Mouse (Mus musculus) heart, postnatal 10 days (tissue): ENCODE measurements around the gene Exoc6. TPM values are rescaled to one million over a fixed set of nuclear protein-coding genes. Genes with fewer than 3 reads are reported as not detected.
A peak's percentile ranks its signal among the peaks of the same experiment; 100 is the strongest.
"Not testable (repeated sequence)": the region's sequence is repeated elsewhere in the genome, so short reads cannot be mapped to it uniquely, and the experiment has no call there.

Experiments used
- DNase-seq, 2 experiments: peaks; one replicate each; pipeline ENCODE4 v3.0.0; 2021
- intact Hi-C: fragments of 180-260 bp; cut with DNase I; formaldehyde crosslinking; loops from one replicate; pipeline ENCODE4 v1.15.1; 2025
- total RNA-seq, 2 experiments: library from RNA; stranded (reverse); gene quantifications; 2 replicates each; pipeline ENCODE4 v1.2.3; 2021

Exoc6 gene
- total RNA-seq, 2 experiments from 2014 or later = 28.0 to 29.4 TPM

DNA sequence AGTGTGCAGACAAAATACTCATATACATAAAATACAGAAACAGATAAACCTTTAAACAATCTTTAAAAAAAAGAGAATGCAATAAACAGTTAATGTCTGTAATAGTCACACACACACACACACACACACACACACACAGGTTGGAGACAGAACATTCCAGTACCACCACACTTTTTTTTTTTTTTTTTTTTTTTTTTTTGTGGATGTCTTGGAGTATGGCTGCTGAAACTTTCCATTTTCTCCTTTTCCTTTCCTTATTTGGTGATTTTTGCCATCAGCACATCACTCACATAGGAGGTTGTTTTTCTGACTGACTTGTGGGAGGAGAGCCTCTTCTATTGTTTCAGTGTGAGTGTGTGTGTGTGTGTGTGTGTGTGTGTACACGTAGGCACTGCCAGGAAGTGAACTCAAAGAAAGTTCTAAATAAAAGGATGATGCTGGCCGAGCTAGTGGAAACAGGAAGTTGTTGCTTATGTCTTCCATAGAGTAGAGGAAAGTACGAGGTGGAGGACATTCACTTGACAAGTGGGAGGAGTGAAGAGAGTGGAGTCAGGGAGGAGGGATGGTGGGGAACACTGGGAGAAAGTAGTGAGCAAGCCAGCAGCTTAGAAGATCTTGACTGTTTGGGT lies 15.4 kb upstream of the Exoc6 start:
- DNase-seq = no peak
- intact Hi-C loops = no loop called here

DNA sequence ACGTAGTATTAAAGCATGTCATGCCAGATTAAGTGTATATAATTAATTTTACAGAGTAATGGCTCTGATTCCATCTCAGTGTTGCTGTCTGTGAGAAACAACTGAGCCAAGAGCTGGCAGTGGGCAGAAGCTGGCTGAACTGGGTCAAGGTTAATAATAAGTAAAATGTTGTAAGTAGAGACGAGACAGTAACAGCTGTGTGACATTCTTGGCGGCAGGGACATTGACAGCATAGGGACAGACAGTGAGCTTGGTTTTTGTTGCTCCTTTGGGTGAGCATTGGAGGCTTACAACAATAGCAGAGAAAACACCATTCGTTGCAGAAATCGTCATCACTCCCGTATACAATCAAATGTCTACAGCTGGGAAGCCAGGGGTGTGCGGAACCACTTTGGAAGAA lies 13.8 kb upstream of the Exoc6 start:
- intact Hi-C loops = no loop called here
- no peak for DNase-seq

DNA sequence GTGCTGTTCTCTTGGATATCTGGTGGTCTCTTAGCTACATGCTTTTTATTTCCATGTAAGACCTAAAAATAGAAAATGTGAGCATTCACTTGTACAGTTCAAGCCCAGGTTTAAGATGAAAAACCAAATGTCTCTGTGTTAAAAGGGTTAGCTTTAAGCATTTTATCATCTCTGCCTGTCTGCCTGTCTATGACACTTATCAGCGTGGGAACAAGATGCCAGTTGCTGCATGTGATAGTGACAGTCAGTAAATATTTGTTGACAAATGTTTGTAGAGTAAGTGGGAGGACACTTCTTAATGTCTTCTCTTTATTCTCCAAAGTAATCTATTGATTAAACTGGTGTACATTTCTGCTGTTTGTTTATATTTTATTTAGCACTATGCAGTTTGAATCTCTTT lies 12.5 kb upstream of the Exoc6 start:
- intact Hi-C loops = no loop called here
- no peak for DNase-seq

GRCm38 (mm10) chr19:37540201-37540600 lies 10.0 kb upstream of the Exoc6 start:
- peak; percentile 34 to 41 for DNase-seq
- intact Hi-C loops = no loop called here

DNA sequence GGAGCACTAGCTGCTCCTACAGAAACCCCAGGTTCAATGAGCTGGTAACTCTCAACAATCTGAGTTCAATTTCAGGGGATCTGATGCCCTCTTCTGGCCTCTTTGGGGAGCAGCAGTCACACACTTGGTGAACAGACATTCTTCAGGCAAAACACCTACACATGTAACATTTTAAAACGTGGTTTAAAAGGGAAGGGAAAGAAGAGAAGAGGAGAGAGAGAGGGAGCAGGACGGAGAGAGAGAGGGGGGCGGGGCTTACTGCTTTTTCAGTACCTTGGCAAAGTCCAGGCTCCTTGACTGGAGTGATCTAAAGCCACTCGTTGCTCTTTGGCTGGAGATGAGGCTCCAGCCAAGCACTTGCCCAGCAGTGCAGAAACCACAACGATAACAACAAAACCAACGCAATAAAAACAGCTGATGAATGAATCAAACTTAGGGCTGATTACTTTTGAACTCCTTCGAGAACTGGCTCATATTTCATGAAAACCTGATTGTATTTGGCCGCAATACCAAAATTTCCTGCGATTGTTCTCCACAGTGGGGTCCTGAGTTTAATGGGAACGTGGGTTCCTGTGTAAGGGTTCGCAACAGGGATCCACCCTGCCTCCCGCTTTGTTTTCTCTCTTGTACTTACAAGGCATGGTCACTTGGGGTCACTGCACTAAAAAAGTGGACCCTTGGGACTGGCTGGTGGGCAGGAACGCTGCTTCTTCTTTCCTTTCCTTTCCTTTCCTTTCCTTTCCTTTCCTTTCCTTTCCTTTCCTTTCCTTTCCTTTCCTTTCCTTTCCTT lies 6.5 kb upstream of the Exoc6 start:
- peak; percentile 56 to 57 for DNase-seq
- intact Hi-C loops = loop anchor here (2.0 kb wide), 1 partner anchor 19 kb away; no protein-coding TSS in a partner anchor

- intact Hi-C loops = loop anchor here (2.0 kb wide), 1 partner anchor 18 kb away; no protein-coding TSS in a partner anchor
These were observed 5.7 kb upstream of the Exoc6 start for GRCm38 (mm10) chr19:37544476-37544875.

DNA sequence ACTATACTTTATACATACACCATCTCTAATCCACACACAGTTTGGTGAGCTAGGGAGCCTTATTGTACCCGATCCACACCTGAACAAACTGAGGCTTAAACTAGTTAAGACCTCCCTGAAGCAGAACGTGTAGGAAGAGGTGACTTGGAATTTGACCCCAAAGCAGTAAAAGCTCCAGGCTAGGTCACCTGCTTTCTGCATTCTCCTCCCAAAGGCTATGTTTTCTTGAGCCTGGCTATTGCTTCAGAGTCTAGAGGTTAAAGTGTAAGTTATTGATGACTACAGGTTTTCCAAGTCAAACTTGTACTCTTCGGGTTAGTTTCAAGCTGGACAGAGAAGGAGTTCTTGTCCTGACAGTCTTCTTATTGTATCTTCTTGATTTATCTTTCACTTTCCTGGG lies 5.0 kb upstream of the Exoc6 start:
- intact Hi-C loops = loop anchor here (2.0 kb wide), 1 partner anchor 18 kb away; no protein-coding TSS in a partner anchor
- no peak for DNase-seq

More at GRCm38 (mm10) chr19:37544476-37544875, 5.7 kb upstream of the Exoc6 start:
- DNase-seq = no peak

GRCm38 (mm10) chr19:37545725-37546124 lies 4.5 kb upstream of the Exoc6 start:
- DNase-seq = no peak

DNA sequence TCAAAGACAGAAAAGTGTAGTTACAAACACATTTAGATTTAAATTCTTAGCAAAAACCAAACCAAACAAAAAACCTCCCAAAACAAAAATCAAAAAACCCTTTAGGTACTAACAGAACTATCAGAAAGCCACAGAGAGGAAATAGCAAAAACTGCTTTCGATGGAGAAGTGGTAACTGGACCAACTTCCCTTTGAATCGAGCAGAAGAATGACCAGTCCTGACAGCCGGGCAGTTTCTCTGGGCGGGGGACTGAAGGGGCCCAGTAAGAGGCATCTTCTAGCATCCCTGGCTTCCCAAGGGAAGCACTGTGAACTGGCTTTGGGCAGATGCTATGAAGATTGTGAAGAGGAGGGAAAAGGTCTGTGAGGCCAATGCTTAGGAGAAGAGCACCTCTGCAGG lies 3.4 kb upstream of the Exoc6 start:
- intact Hi-C loops = no loop called here

More at GRCm38 (mm10) chr19:37545725-37546124, 4.5 kb upstream of the Exoc6 start:
- intact Hi-C loops = loop anchor here (2.0 kb wide), 1 partner anchor 17 kb away; no protein-coding TSS in a partner anchor

GRCm38 (mm10) chr19:37551040-37551566 lies 885 bp downstream of the Exoc6 start:
- DNase-seq = no peak
- intact Hi-C loops = no loop called here

More for the DNA sequence above, 3.4 kb upstream of the Exoc6 start:
- DNase-seq = no peak

GRCm38 (mm10) chr19:37553376-37554265 lies 3.4 kb downstream of the Exoc6 start:
- DNase-seq = no peak
- intact Hi-C loops = no loop called here

DNA sequence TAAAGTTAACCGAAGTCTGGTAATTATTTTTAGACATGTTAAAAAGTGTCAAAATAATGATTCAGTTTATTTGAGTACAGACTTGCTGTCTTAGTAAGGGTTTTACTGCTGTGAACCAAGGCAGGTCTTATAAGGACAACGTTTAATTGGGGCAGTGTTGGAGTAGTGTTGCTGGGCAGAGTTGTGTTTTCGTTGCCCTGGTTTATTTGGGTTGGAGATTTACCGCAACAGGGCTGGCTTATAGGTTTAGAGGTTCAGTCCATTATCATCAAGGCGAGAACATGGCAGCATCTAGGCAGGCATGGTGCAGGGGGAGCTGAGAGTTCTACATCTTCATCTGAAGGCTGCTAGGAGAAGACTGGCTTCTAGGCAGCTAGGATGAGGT lies 4.0 kb downstream of the Exoc6 start:
- DNase-seq, intact Hi-C loops: not testable (repeated sequence)

DNA sequence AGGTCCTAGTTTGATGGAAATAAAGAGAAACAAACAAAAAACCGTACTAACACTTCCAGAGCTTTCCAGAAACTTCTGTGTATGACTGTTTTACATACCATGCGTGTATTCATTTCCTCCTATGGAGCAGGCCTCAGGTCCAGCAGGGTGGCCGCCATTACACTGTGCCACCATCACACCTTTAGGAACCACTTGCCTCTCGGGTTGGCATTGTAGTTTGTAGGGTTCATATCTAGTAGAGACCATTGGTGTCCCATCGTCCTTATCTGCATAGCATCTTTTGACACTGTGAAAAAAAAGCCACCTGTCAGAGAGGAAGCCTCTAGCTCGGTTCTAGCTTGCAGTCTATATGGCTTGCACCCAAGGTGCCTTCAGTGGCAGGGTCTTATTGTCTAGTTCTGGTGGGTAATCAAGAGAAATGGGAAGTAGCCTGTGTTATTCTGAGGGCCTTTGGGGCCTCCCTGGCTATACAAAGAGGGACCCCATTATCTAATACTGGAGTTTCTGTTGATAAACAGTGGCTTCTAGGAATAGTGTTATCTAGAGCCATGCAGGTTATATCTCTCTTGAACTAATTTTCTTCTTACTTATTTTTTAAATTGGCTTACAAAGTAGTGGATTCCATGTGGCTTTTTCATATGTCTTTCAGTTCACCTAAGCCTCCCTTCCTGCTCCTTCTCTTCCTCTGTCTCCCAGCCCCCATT lies 5.8 kb downstream of the Exoc6 start:
- DNase-seq = no peak
- intact Hi-C loops = no loop called here

DNA sequence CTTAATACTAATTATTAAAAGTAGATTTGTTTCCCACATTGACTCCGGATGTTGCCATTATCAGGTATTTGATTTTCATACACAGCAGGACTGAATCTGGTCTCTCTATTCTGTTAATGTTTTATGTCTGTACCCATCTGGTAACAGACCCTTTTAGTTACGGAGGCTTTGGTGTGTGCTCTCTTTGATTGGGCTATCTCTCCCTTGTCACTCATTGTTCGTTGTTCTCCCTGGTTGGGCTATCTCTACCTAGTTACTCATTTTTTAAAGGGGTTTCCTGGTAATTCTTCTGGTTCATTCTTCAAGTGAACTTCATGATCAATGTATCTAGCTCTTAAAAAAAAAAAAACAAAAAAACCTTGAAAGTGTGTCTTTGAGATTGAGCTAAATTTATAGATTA lies 7.7 kb downstream of the Exoc6 start:
- intact Hi-C loops = no loop called here
- no peak for DNase-seq

- DNase-seq = no peak
- intact Hi-C loops = loop anchor here (5.0 to 10.0 kb wide), 2 partner anchors 127 to 325 kb away; partner anchors contain the start of gene Hhex
These were observed 9.3 kb downstream of the Exoc6 start for GRCm38 (mm10) chr19:37559286-37560079.

GRCm38 (mm10) chr19:37560080-37560427 lies 9.8 kb downstream of the Exoc6 start:
- peak in 1 of 2 experiments; percentile 27 for DNase-seq
- intact Hi-C loops = loop anchor here (5.0 to 10.0 kb wide), 2 partner anchors 128 to 325 kb away; partner anchors contain the start of gene Hhex

- DNase-seq = peak; percentile 24 to 27
- intact Hi-C loops = loop anchor here (5.0 to 10.0 kb wide), 2 partner anchors 129 to 324 kb away; partner anchors contain the start of gene Hhex
These were observed 11.1 kb downstream of the Exoc6 start for GRCm38 (mm10) chr19:37561106-37561892.

GRCm38 (mm10) chr19:37563763-37564162 lies 13.5 kb downstream of the Exoc6 start:
- intact Hi-C loops = loop anchor here (1.0 to 10.0 kb wide), 4 partner anchors 19 to 321 kb away; partner anchors contain the start of gene Hhex
- peak; percentile 47 to 72 for DNase-seq
